Mouse (Mus musculus): ENCODE data around the gene Ube2b. TPM values are rescaled to one million over a fixed set of nuclear protein-coding genes. Genes with fewer than 3 reads are reported as not detected.

The Ube2b gene
- polyA plus RNA-seq, 1 experiment from 2014 or later, result 212 TPM

GRCm38 (mm10) chr11:51962277-51962676 is 38.3 kb downstream of the Ube2b start:
- Histone ChIP-seq H3K27me3 (replicated peaks) (no peaks in the 10 kb centered on the region), H3K9me3 (no peaks in the 10 kb centered on the region), H3K4me1 (replicated peaks) (no peaks in the 10 kb centered on the region), H3K36me3 (no peaks in the 10 kb centered on the region), H3K4me3 (replicated peaks) (no peak overlapping the region), H3K4me2 (replicated peaks) (no peak overlapping the region), H3K9ac (no peak overlapping the region), H3K27ac (no peak overlapping the region)
- WGBS, result 90% methylated on average over 7 of the region's 7 CpGs
- ATAC-seq, result no peak

- 86% methylated on average over 8 of the region's 8 CpGs for WGBS
Observed at GRCm38 (mm10) chr11:51961761-51962160, 38.8 kb downstream of the Ube2b start.

DNA sequence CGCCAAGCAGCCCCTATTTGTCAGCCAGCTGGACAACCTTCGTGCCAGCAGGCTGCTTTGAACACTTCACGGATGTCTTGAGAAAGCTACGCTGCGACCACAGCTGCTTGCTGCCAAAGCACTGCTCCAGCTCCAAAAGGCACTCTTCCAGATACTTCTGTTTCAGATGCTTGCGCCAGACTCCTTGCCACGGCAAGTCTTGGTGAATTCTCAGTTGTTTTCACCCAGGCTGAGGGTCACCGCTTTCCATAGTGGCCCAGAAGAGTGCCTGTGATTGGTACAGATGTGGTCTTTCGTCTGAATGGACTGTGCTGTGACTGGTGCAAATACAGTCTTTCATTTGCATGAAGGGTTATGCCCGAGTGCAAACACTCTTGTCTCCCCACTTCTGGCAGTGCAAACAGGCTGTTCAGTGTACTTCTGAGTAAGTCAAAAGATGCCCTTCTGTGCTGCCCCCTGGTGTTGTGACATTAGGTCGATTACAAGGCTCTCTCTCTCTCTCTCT is 39.5 kb downstream of the Ube2b start:
- Histone ChIP-seq H3K27ac (no peak overlapping the region), H3K27me3 (replicated peaks) (no peaks in the 10 kb centered on the region), H3K4me1 (replicated peaks) (no peaks in the 10 kb centered on the region), H3K36me3 (no peaks in the 10 kb centered on the region), H3K9ac (no peak overlapping the region), H3K9me3 (no peaks in the 10 kb centered on the region), H3K4me2 (replicated peaks) (no peak overlapping the region), H3K4me3 (replicated peaks) (no peak overlapping the region)
- no peak for ATAC-seq
- 66% methylated on average over 11 of the region's 11 CpGs for WGBS

More at GRCm38 (mm10) chr11:51961761-51962160, 38.8 kb downstream of the Ube2b start:
- Histone ChIP-seq H3K36me3 (no peaks in the 10 kb centered on the region), H3K9me3 (no peaks in the 10 kb centered on the region), H3K4me3 (replicated peaks) (no peak overlapping the region), H3K4me2 (replicated peaks) (no peak overlapping the region), H3K27ac (no peak overlapping the region), H3K27me3 (replicated peaks) (no peaks in the 10 kb centered on the region), H3K9ac (no peak overlapping the region), H3K4me1 (replicated peaks) (no peaks in the 10 kb centered on the region)
- ATAC-seq, result no peak

DNA sequence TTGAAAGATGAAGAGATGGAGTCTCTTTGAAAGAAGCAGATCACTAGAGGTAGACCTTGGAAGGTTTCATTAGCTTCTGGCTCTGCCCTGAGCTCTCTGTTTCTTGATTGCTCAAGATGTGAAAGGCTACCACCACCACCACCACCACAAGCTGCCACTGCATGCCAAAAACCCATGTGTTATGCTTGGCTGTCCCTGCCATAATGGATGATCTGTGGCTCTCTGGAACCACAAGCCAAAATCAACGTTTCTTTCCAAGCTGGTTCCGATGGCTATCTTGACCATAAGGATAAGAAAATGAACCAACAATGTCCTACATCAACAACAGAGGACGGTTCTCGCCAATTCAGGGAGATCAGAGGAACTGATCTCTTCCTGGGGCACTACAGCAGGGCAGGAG is 40.5 kb downstream of the Ube2b start:
- Histone ChIP-seq H3K4me2 (replicated peaks) (no peak overlapping the region), H3K27me3 (replicated peaks) (no peaks in the 10 kb centered on the region), H3K27ac (no peak overlapping the region), H3K4me1 (replicated peaks) (no peaks in the 10 kb centered on the region), H3K36me3 (no peaks in the 10 kb centered on the region), H3K9ac (no peak overlapping the region), H3K4me3 (replicated peaks) (no peak overlapping the region), H3K9me3 (no peaks in the 10 kb centered on the region)
- no peak for ATAC-seq
- WGBS, result 91% methylated on average over 4 of the region's 4 CpGs

DNA sequence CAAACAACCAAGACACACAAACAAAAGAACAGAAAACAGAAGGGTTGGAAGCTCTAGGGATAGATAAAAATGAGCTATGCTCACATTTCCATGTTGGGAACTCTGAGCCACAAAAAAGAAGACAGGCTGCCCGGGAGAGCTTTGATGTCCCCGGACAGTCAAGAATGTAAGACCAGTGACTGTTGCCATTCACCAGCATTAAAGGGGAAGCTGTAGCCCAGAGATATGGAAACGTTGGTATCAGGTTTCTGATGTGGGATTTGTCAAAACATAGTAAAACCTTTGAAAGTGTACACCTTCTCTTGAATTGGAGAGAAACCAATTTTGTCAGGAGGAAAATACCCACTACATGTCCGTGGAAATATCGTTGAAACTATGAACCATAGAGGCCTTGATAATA is 41.1 kb downstream of the Ube2b start:
- WGBS, result 85% methylated on average over 5 of the region's 5 CpGs
- ATAC-seq, result no peak

GRCm38 (mm10) chr11:51957760-51958159 is 42.8 kb downstream of the Ube2b start:
- no peak overlapping the region for H3K27ac ChIP-seq
- ATAC-seq, result no peak
- no peaks in the 10 kb centered on the region for H3K4me1 ChIP-seq (replicated peaks)
- H3K4me2 ChIP-seq (replicated peaks), result no peak overlapping the region
- no peak overlapping the region for H3K4me3 ChIP-seq (replicated peaks)
- H3K27me3 ChIP-seq (replicated peaks), result no peaks in the 10 kb centered on the region
- no peaks in the 10 kb centered on the region for H3K36me3 ChIP-seq
- WGBS, result 79% methylated on average over 4 of the region's 4 CpGs
- no peak overlapping the region for H3K9ac ChIP-seq
- no peaks in the 10 kb centered on the region for H3K9me3 ChIP-seq

More for the DNA sequence above, 41.1 kb downstream of the Ube2b start:
- Histone ChIP-seq H3K9ac (no peak overlapping the region), H3K4me2 (replicated peaks) (no peak overlapping the region), H3K4me3 (replicated peaks) (no peak overlapping the region), H3K27me3 (replicated peaks) (no peaks in the 10 kb centered on the region), H3K27ac (no peak overlapping the region), H3K9me3 (no peaks in the 10 kb centered on the region), H3K4me1 (replicated peaks) (no peaks in the 10 kb centered on the region), H3K36me3 (no peaks in the 10 kb centered on the region)

DNA sequence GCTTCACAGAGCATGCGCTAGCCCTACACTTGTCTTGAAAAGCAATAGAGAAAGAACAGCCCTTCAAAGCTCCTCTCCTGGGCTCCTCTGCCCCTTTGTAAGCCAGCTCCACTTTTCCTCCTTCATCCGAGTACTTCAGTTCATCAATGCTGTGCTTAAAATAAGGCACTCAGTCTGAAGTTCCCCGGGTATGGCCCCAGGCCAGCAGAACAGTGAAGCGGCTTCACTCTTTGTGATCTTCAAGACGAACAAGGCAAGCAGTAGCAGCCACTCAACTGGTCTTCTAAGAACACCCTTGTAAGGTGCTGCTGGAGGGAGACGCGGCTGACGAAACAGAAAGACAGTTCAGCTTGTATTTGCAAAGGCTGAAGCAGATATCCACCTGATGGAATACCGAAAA is 44.5 kb downstream of the Ube2b start:
- Histone ChIP-seq H3K9ac (no peak overlapping the region), H3K4me2 (replicated peaks) (no peak overlapping the region), H3K27ac (no peak overlapping the region), H3K4me1 (replicated peaks) (no peaks in the 10 kb centered on the region), H3K27me3 (replicated peaks) (no peaks in the 10 kb centered on the region), H3K36me3 (no peaks in the 10 kb centered on the region), H3K9me3 (no peaks in the 10 kb centered on the region), H3K4me3 (replicated peaks) (no peak overlapping the region)
- ATAC-seq, result no peak
- WGBS, result 71% methylated on average over 9 of the region's 9 CpGs

- no peaks in the 10 kb centered on the region for H3K36me3 ChIP-seq
- H3K4me2 ChIP-seq (replicated peaks), result no peak overlapping the region
- H3K9me3 ChIP-seq, result no peaks in the 10 kb centered on the region
- ATAC-seq, result no peak
- H3K27ac ChIP-seq, result no peak overlapping the region
- H3K27me3 ChIP-seq (replicated peaks), result no peaks in the 10 kb centered on the region
- H3K9ac ChIP-seq, result no peak overlapping the region
- H3K4me1 ChIP-seq (replicated peaks), result no peaks in the 10 kb centered on the region
- WGBS, result 40% methylated on average over 5 of the region's 5 CpGs
- no peak overlapping the region for H3K4me3 ChIP-seq (replicated peaks)
Observed at GRCm38 (mm10) chr11:51951861-51952420, 48.6 kb downstream of the Ube2b start.

GRCm38 (mm10) chr11:51949919-51950318 is 50.6 kb downstream of the Ube2b start:
- Histone ChIP-seq H3K27ac (no peak overlapping the region), H3K9ac (no peak overlapping the region), H3K27me3 (replicated peaks) (no peaks in the 10 kb centered on the region), H3K36me3 (no peaks in the 10 kb centered on the region), H3K4me1 (replicated peaks) (peaks cover 6% of the 10 kb centered on the region; the same call in 1 of the 2 replicates), H3K4me2 (replicated peaks) (no peak overlapping the region), H3K4me3 (replicated peaks) (no peak overlapping the region), H3K9me3 (no peaks in the 10 kb centered on the region)
- ATAC-seq, result no peak
- WGBS, result 90% methylated on average over 9 of the region's 9 CpGs

DNA sequence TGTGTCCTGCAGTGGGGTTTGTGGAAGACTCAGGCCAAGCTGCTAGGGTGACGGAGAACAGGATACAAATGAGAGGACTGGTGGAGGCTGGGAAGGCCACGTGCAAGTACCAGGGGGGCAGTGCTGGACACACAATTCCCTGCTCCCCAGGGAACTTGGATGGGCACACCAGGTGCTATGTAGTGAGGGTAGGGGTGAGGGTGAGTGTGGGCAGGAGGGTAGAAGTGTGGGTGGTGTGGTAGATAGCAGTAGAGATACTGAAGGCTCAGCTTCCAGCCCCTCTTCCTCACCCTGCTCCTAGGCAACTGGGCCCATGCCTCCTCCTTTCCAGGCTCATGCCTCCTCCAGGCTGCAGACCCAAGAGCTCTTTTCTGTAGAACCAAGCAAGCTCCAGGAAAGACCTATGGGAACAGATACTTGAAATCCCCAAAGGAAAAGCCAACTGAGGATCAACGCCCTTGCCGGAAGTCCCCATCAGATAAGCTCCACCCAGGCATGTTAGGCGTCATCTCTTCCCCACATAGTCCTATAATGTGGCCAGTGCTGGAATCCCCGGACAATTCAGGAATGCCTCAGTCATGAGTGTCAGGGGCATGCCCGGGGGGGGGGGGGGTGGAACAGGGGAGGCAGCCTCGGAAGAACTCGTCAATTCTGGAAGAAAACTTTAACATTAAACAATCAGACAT is 51.3 kb downstream of the Ube2b start:
- no peaks in the 10 kb centered on the region for H3K36me3 ChIP-seq
- H3K27me3 ChIP-seq (replicated peaks), result no peaks in the 10 kb centered on the region
- H3K4me1 ChIP-seq (replicated peaks), result peaks cover 6% of the 10 kb centered on the region; the same call in 1 of the 2 replicates
- no peak overlapping the region for H3K4me3 ChIP-seq (replicated peaks)
- H3K9me3 ChIP-seq, result no peaks in the 10 kb centered on the region
- no peak overlapping the region for H3K9ac ChIP-seq
- no peak overlapping the region for H3K27ac ChIP-seq
- no peak for ATAC-seq
- H3K4me2 ChIP-seq (replicated peaks), result no peak overlapping the region
- WGBS, result 67% methylated on average over 9 of the region's 9 CpGs

DNA sequence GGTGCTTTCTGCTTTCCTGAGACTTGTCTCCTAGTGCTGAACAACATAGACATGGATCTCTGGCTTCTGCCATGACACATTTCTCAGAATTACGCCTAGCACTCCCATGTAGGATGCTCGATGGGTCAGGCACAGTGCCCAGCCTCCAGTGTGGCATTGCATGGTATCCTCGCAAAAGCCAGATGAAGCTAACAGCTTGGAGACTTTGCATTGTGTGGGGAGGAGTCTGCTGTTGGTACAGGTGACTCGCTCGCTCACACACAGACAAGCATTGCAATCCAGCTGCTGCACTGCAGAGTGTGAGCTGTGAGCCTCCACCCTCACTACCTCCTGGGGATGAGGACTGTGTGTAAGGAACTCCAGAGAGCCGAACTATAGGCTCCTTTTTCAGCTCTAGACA is 54.4 kb downstream of the Ube2b start:
- H3K4me2 ChIP-seq (replicated peaks), result no peak overlapping the region
- ATAC-seq, result no peak
- no peak overlapping the region for H3K9ac ChIP-seq
- no peak overlapping the region for H3K4me3 ChIP-seq (replicated peaks)
- H3K36me3 ChIP-seq, result no peaks in the 10 kb centered on the region
- H3K4me1 ChIP-seq (replicated peaks), result peaks cover 13% of the 10 kb centered on the region
- H3K27ac ChIP-seq, result no peak overlapping the region
- 75% methylated on average over 6 of the region's 6 CpGs for WGBS
- no peaks in the 10 kb centered on the region for H3K27me3 ChIP-seq (replicated peaks)
- no peaks in the 10 kb centered on the region for H3K9me3 ChIP-seq

DNA sequence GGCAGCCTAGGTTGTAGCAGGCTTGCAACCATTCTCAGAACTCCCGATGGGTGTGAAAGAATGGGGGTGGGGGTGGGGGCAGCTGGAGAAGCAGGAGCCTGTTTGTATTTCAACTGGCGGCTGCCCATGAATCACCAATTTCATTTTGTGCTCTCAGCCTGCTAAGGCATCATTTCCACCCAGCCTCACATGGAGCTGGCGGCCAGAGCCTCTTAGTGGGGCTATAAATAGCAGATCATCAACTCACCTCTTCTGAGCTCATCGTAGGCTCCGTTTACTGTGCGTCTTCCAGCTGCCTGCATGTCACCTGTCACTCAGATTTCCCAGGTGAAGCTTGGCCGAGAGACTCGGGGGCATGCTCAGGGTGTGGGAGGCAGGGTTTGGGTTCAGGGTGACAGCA is 55.0 kb downstream of the Ube2b start:
- Histone ChIP-seq H3K4me2 (replicated peaks) (no peak overlapping the region), H3K9ac (no peak overlapping the region), H3K9me3 (no peaks in the 10 kb centered on the region), H3K27me3 (replicated peaks) (no peaks in the 10 kb centered on the region), H3K27ac (no peak overlapping the region), H3K4me3 (replicated peaks) (no peak overlapping the region), H3K36me3 (no peaks in the 10 kb centered on the region), H3K4me1 (replicated peaks) (peaks cover 13% of the 10 kb centered on the region)
- ATAC-seq, result peak; percentile 34; the same call in 1 of the 2 replicates
- 7% methylated on average over 8 of the region's 8 CpGs for WGBS

DNA sequence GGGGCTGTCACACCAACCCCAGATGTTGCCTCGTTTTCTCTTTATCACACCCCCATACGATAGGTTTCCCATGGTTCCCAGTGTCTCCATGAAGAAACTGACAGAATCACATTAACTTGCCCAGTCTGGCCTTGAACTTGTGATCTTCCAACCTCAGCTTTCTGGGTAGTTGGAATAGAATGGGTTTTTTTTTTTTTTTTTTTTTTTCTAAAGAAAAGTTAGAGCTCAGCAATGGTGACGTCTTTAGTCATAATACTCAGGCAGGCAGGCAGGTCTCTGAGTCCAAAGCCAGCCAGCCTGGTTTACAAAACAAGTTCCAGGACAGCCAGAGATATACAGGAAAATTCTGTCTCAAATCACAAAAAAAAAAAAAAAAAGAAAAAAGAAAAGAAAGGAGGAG is 56.3 kb downstream of the Ube2b start:
- ATAC-seq, result no peak
- WGBS, result 82% methylated on average over 3 of the region's 3 CpGs
- no peak overlapping the region for H3K9ac ChIP-seq
- H3K4me3 ChIP-seq (replicated peaks), result no peak overlapping the region
- no peak overlapping the region for H3K4me2 ChIP-seq (replicated peaks)
- no peaks in the 10 kb centered on the region for H3K9me3 ChIP-seq
- H3K4me1 ChIP-seq (replicated peaks), result peaks cover 13% of the 10 kb centered on the region
- H3K27ac ChIP-seq, result no peak overlapping the region
- H3K36me3 ChIP-seq, result no peaks in the 10 kb centered on the region
- no peaks in the 10 kb centered on the region for H3K27me3 ChIP-seq (replicated peaks)

Measured in intestine, embryonic 15.5 days (tissue).